Mouse (Mus musculus): ENCODE data around the gene Pax2. TPM values are rescaled to one million over a fixed set of nuclear protein-coding genes. Genes with fewer than 3 reads are reported as not detected.
A peak's percentile ranks its signal among the peaks of the same experiment; 100 is the strongest.
"Not testable (repeated sequence)": the region's sequence is repeated elsewhere in the genome, so short reads cannot be mapped to it uniquely, and the experiment has no call there.

Gene Pax2
- total and polyA plus RNA-seq, 2 experiments from 2014 or later, result not detected

DNA sequence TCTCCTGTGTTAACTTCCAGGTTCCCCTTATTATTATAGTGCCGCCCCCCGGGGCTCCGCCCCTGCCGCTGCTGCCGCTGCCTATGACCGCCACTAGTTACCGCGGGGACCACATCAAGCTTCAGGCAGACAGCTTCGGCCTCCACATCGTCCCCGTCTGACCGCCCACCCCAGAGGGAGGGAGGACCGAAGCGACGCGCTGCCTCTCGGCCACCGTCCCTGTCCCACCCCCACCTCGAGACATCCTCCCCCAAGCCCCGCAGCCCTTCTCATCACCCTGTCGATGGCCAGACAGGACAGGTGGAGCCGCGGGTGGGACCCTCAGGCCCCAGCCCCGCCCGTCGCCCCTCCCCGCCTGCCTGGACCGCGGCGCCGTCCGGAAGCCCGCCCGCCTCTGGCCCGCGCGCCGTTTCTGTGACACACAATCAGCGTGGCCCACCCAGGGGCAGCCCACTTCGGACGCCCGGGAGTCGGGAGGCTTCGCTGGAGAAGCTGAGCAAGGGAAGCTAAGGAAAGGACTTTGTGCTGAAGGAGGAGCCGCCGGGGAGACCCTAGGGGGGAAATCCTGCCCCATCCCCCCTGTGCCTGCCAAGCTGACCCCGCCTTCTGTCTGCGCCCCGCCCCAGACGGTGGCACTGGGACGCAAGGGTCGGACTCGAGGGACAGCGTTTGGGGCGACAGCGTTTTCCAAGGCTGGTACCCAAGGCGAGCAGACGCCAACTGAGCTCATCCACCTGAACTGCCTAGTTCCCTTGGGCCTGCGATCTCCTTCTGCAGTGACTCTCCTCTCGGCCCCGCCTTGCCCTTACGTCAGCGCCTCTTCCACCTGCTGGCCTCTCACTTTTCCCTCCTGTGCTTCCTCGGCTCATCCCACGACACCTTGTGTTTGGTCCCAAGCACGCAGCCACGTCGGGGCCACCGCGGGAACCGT lies 80.4 kb downstream of the Pax2 start:
- Histone ChIP-seq H3K4me1 (ENCODE audit: control insufficient read depth, insufficient read depth) (peaks cover 9% of the 10 kb centered on the region; the same call in 1 of the 2 replicates), H3K27ac (ENCODE audit: low read depth) (no peak overlapping the region), H3K27me3 (ENCODE audit: control insufficient read depth, insufficient read depth, low read length) (peaks cover 89% of the 10 kb centered on the region), H3K4me2 (ENCODE audit: low read depth, low read length) (peak overlapping the region; percentile 70), H3K9ac (replicated peaks; ENCODE audit: low read depth, low read length) (0 out of 2 replicates have a peak overlapping the region, but pooled peaks have one; percentile 11), H3K4me3 (ENCODE audit: low read depth, low read length) (peak overlapping the region; percentile 49), H3K9me3 (replicated peaks; ENCODE audit: control insufficient read depth, low read length) (no peaks in the 10 kb centered on the region), H3K36me3 (replicated peaks; ENCODE audit: control insufficient read depth, insufficient read depth, low read length) (no peaks in the 10 kb centered on the region)
- DNase-seq (ENCODE audit: low spot score) (no peak), ATAC-seq (ENCODE audit: insufficient read depth, low read depth) (no peak)
- TF ChIP-seq EP300 (IDR thresholded peaks at IDR 0.05; ENCODE audit: low read depth), result no peak
- TF ChIP-seq CTCF (IDR thresholded peaks at IDR 0.05; ENCODE audit: low read depth), result no peak
- under 1% methylated on average over 68 of the region's 71 CpGs for WGBS

DNA sequence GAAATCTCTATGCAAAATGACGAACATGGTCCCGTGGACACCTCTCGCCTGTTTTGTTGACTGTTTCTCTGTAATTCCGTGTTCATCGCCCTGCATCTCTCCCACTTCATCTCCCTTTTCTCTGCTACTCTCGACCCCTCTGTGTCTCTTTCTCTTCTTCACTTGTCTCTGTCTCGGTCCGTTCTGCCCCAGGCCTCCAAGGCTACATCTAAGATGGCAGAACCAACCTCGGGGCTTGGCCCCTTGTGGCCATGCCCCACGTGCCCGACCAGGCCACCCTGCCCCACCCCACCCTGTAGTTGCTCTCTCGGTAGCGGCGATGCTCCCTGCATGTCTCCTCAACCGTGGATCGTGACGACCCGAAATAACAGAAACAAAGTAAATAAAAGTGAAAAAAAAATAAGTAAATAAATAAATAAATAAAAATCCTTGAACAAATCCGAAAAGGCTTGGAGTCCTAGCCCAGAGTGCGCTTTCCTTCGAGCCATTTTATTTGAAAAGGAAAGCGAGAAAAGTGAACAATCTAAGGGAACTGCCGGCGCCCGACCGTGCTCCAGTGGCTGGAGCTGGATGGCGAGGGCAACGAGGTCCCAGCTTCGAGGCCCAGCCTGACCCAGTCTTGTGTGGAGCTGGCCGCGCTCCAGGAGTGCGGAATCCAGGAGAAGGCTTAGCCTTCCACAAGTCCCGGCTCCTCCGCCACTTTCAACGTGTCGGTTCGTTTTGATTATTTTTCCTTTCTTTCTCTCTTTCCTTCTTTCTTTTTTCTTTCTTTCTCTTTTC lies 81.8 kb downstream of the Pax2 start:
- H3K36me3 ChIP-seq (replicated peaks; ENCODE audit: control insufficient read depth, insufficient read depth, low read length), result no peaks in the 10 kb centered on the region
- TF ChIP-seq EP300 (IDR thresholded peaks at IDR 0.05; ENCODE audit: low read depth) (no peak), CTCF (IDR thresholded peaks at IDR 0.05; ENCODE audit: low read depth) (no peak)
- peaks cover 75% of the 10 kb centered on the region for H3K27me3 ChIP-seq (ENCODE audit: control insufficient read depth, insufficient read depth, low read length)
- H3K9me3 ChIP-seq (replicated peaks; ENCODE audit: control insufficient read depth, low read length), result no peaks in the 10 kb centered on the region
- no peak for ATAC-seq (ENCODE audit: insufficient read depth, low read depth)
- DNase-seq (ENCODE audit: low spot score), result no peak
- WGBS, result 3% methylated on average over 37 of the region's 37 CpGs
- H3K9ac ChIP-seq (replicated peaks; ENCODE audit: low read depth, low read length), result no peak overlapping the region
- peaks cover 9% of the 10 kb centered on the region; the same call in 1 of the 2 replicates for H3K4me1 ChIP-seq (ENCODE audit: control insufficient read depth, insufficient read depth)
- H3K27ac ChIP-seq (ENCODE audit: low read depth), result no peak overlapping the region
- peak overlapping the region; percentile 49 for H3K4me3 ChIP-seq (ENCODE audit: low read depth, low read length)
- H3K4me2 ChIP-seq (ENCODE audit: low read depth, low read length), result peak overlapping the region; percentile 70

GRCm38 (mm10) chr19:44838321-44838720 lies 82.5 kb downstream of the Pax2 start:
- H3K4me3 ChIP-seq (ENCODE audit: low read depth, low read length), result no peak overlapping the region
- H3K27me3 ChIP-seq (ENCODE audit: control insufficient read depth, insufficient read depth, low read length), result peaks cover 68% of the 10 kb centered on the region
- no peaks in the 10 kb centered on the region for H3K36me3 ChIP-seq (replicated peaks; ENCODE audit: control insufficient read depth, insufficient read depth, low read length)
- H3K9me3 ChIP-seq (replicated peaks; ENCODE audit: control insufficient read depth, low read length), result no peaks in the 10 kb centered on the region
- WGBS, result 24% methylated on average over 9 of the region's 9 CpGs
- no peak overlapping the region for H3K4me2 ChIP-seq (ENCODE audit: low read depth, low read length)
- peaks cover 9% of the 10 kb centered on the region; the same call in 1 of the 2 replicates for H3K4me1 ChIP-seq (ENCODE audit: control insufficient read depth, insufficient read depth)
- TF ChIP-seq CTCF (IDR thresholded peaks at IDR 0.05; ENCODE audit: low read depth) (no peak), EP300 (IDR thresholded peaks at IDR 0.05; ENCODE audit: low read depth) (no peak)
- ATAC-seq (ENCODE audit: insufficient read depth, low read depth) (no peak), DNase-seq (ENCODE audit: low spot score) (no peak)
- no peak overlapping the region for H3K27ac ChIP-seq (ENCODE audit: low read depth)
- H3K9ac ChIP-seq (replicated peaks; ENCODE audit: low read depth, low read length), result no peak overlapping the region

- H3K4me1 ChIP-seq (ENCODE audit: control insufficient read depth, insufficient read depth); H3K36me3 ChIP-seq (replicated peaks; ENCODE audit: control insufficient read depth, insufficient read depth, low read length); H3K9ac ChIP-seq (replicated peaks; ENCODE audit: low read depth, low read length); H3K4me3 ChIP-seq (ENCODE audit: low read depth, low read length); H3K27ac ChIP-seq (ENCODE audit: low read depth); H3K4me2 ChIP-seq (ENCODE audit: low read depth, low read length); DNase-seq (ENCODE audit: low spot score); H3K9me3 ChIP-seq (replicated peaks; ENCODE audit: control insufficient read depth, low read length); ATAC-seq (ENCODE audit: insufficient read depth, low read depth): not testable (repeated sequence)
- H3K27me3 ChIP-seq (ENCODE audit: control insufficient read depth, insufficient read depth, low read length), result peaks cover 30% of the 10 kb centered on the region
- WGBS, result 81% methylated on average over 15 of the region's 15 CpGs
These were observed 86.8 kb downstream of the Pax2 start for GRCm38 (mm10) chr19:44842661-44843060.

DNA sequence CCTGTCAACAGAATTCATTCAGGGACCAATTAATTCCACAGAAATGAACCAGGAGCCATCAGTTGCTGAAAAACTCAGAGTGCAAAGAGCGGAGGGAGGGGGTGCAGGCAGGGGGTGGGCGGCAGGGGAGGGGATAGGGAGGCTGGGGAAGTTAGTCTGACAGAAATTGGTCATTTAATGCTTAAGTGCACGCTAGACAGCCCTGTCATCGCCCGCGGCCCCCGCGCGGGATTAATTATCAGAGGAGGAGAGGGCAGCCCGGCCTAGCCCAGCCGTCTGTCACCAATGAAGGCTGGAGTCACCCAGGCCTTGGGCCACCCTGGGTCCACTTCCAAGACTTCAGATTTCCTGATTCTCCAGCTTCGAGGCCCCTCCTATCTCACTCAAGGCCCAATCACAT lies 93.6 kb downstream of the Pax2 start:
- H3K36me3 ChIP-seq (replicated peaks; ENCODE audit: control insufficient read depth, insufficient read depth, low read length), result no peaks in the 10 kb centered on the region
- DNase-seq (ENCODE audit: low spot score) (no peak), ATAC-seq (ENCODE audit: insufficient read depth, low read depth) (no peak)
- no peak overlapping the region for H3K4me2 ChIP-seq (ENCODE audit: low read depth, low read length)
- no peak overlapping the region for H3K4me3 ChIP-seq (ENCODE audit: low read depth, low read length)
- TF ChIP-seq EP300 (IDR thresholded peaks at IDR 0.05; ENCODE audit: low read depth), result no peak
- TF ChIP-seq CTCF (IDR thresholded peaks at IDR 0.05; ENCODE audit: low read depth), result no peak
- H3K27me3 ChIP-seq (ENCODE audit: control insufficient read depth, insufficient read depth, low read length), result 0 out of 2 replicates have a peak, but pooled peaks cover 5% of the 10 kb centered on the region
- H3K4me1 ChIP-seq (ENCODE audit: control insufficient read depth, insufficient read depth), result no peaks in the 10 kb centered on the region
- H3K27ac ChIP-seq (ENCODE audit: low read depth), result no peak overlapping the region
- WGBS, result 68% methylated on average over 12 of the region's 12 CpGs
- no peaks in the 10 kb centered on the region for H3K9me3 ChIP-seq (replicated peaks; ENCODE audit: control insufficient read depth, low read length)
- no peak overlapping the region for H3K9ac ChIP-seq (replicated peaks; ENCODE audit: low read depth, low read length)

All from heart, postnatal 0 days (tissue).